Mouse (Mus musculus) spleen, adult 2 months (tissue): ENCODE results near the gene Mre11a. TPM values are rescaled to one million over a fixed set of nuclear protein-coding genes. Genes with fewer than 3 reads are reported as not detected.

Source experiments
- DNase-seq, 2 experiments: peaks; one replicate each; pipeline versions ENCODE4 v3.0.0 to v3.0.0-alpha.2; 2012 to 2021; ENCODE audit warnings: low spot score in 2 of 2, low read depth in 1 of 2
- H3K27ac ChIP-seq: fragments of 200-500 bp; 2 replicates; pipeline ENCODE4 v1.5.1; 2012; ENCODE audit warnings: low read length, inconsistent platforms; ENCODE audit not compliant: insufficient read depth
- H3K27me3 ChIP-seq: fragments of 200-500 bp; 2 replicates; pipeline ENCODE4 v1.6.1; 2012; ENCODE audit warnings: mild to moderate bottlenecking, moderate library complexity, low read length, inconsistent platforms; ENCODE audit not compliant: control insufficient read depth, insufficient read depth
- H3K36me3 ChIP-seq: fragments of 200-500 bp; 2 replicates; pipeline ENCODE4 v1.6.1; 2012; ENCODE audit warnings: mild to moderate bottlenecking, low read length, inconsistent platforms; ENCODE audit not compliant: control insufficient read depth, insufficient read depth
- H3K4me1 ChIP-seq: fragments of 200-500 bp; 2 replicates; pipeline ENCODE4 v1.6.1; 2011; ENCODE audit warnings: inconsistent platforms; ENCODE audit not compliant: control insufficient read depth, insufficient read depth, insufficient read length
- H3K4me3 ChIP-seq: fragments of 200-500 bp; 2 replicates; pipeline ENCODE4 v1.5.1; 2011; ENCODE audit warnings: mild to moderate bottlenecking, inconsistent platforms; ENCODE audit not compliant: insufficient read depth, insufficient read length; ENCODE audit errors: extremely low read depth
- CTCF ChIP-seq: fragments of 200-500 bp; IDR thresholded peaks from 2 replicates; pipeline ENCODE4 v1.5.1; 2011; ENCODE audit warnings: mild to moderate bottlenecking, inconsistent platforms; ENCODE audit not compliant: insufficient read depth, insufficient read length, insufficient replicate concordance; ENCODE audit errors: extremely low read depth
- POLR2A ChIP-seq: fragments of 200-500 bp; IDR thresholded peaks from 2 replicates; pipeline ENCODE4 v1.6.1; 2011; ENCODE audit warnings: low read depth, low read length, inconsistent platforms
- WGBS: fragments of 180-500 bp; shearing (Covaris S2); methylation state at CpG from one replicate; pipeline ENCODE4 v1.1.7; 2018; 5-methylcytosine and 5-hydroxymethylcytosine counted together
- polyA plus RNA-seq: library from polyadenylated mRNA; depleted of rRNA; stranded (reverse); fragments of >200 nt; gene quantifications from 2 replicates; pipeline ENCODE4 v1.2.3, GENCODE M21; 2012; rRNA removed

Mre11a gene
- 3.1 and 4.5 TPM in 2 replicates for polyA plus RNA-seq

DNA sequence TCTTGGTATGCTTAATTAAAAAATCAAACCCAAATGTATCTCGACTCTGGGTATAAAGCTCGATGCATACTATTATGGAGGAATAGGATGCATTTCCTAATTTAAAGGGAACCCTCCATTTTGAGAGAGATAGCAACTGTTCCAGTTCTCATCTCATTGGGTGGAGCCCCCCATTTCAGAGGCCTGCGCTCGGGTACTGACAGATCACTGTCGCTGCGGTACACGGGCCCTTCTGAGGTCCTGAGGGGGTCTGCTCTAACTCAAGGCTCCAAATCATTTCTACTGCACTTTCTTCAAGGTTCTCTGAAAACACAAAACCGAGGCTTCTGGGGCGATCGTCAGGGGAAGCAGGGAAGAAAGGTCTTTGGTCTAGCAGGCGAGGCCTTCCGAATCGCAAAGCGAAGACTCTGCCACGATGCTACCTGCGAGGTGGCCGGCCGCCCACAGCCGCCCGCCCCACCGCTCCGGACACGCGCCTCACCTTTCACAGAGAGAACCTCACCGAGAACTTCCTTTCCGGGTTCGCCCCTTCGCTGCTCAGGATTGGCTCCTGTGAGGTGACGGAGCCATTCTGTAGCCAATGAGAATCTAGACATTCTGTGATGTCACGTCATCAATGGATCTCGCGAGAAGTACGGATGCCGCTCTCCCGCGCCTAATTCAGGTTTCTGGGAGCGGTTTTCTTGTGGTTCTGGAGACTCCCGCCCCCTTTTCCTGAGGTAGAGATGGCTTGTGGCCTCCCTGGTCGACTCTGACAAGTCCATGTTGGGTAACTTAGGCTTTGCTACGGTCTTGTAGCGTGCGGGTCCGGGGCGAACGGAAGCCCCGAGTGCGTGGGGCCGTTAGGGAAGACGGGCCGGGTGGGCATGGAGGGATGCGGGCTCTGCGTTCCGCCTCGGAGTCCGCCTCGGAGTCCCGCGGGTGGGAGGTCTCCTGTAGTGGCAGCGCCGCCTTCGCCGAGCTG, at the start of gene Mre11a, which contains the start of gene Ankrd49:
TSS of gene Mre11a (plus strand) at position 616 of the 964 bp plus-strand sequence.
TSS of gene Ankrd49 (minus strand) at position 818 of the 964 bp plus-strand sequence.
- peaks cover 21% of the 10 kb centered on the region for H3K36me3 ChIP-seq
- no peaks in the 10 kb centered on the region for H3K4me1 ChIP-seq
- H3K27me3 ChIP-seq = no peaks in the 10 kb centered on the region
- WGBS = under 1% methylated on average over 62 of the region's 62 CpGs
- TF ChIP-seq CTCF = no peak
- peak; percentile 72 for TF ChIP-seq POLR2A
- H3K4me3 ChIP-seq = peak within 1 kb of the TSS; percentile 95
- peak within 1 kb of the TSS; percentile 97 for H3K27ac ChIP-seq
- peak; percentile 87 to 93 for DNase-seq

DNA sequence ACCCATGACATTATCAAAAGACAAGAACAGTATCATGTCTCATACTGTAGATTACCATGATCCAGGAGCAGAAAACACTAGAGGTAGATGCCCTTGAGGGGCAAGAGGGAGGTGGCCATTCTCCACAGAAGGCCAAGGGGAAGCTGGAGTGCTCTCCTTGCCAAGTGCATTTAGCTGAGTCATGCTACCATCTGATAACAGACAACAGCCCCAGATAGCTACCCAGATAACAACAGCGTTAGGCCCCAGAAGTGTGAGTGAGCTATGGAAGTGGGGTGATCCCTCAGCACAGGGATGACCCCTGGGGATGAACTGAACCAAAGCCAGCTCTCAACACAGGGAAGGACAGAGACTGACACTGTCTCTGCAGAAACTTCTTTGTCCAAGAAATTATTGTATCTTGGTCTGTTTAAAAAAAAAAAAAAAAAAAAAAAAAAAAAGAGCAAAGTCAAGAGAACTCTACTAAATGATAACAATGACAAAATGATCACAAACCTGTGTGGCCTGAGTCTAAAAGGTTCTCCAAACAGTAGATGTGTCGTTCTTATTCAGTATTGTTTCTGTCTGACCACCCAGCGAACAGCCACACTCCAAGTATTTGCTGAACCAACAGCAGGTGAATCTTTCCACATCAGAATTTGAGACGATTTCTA, 44.8 kb upstream of the Mre11a start:
- H3K27me3 ChIP-seq = no peaks in the 10 kb centered on the region
- no peak overlapping the region for H3K4me3 ChIP-seq
- H3K36me3 ChIP-seq = no peaks in the 10 kb centered on the region
- DNase-seq = no peak
- TF ChIP-seq POLR2A = no peak
- TF ChIP-seq CTCF = no peak
- 79% methylated on average over 4 of the region's 4 CpGs for WGBS
- no peak overlapping the region for H3K27ac ChIP-seq
- peaks cover 2% of the 10 kb centered on the region; the same call in 1 of the 2 replicates for H3K4me1 ChIP-seq

DNA sequence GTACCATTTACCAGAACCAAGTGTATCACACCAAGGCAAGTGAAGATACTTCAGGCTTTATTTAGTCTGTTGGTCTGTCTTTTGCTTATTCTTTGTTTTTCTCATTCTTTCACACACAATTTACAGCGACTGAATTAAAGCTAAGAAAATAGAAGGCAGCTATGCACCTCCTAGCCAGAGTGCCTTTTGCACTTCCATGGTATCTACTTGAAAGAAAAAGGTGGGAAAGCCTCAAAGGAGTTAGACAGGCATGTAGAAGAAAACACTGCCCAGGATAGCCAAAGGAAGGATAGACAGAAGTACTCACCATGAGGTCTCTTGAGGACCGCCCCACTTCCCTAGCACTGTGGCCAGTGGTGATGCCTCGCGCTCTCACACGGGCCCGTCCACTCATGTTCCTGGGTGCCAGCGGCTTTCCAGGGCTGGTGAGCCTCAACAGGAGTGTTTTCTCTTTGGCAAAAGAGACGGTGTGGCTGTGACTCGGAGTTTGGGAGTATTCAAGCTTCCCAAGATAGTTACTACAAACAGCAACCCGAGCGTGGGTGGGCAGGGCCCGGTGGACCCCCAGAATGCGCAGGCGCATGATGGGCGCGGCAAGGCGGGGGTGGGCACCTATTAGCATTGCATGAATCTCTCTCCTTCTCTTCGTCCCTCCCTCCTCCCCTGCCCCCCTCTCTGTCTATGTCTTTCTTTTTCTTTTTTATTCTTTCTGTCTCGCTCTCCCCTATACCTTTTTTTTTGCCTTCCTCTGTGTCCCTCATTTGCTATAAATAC, 44.1 kb upstream of the Mre11a start, which contains the start of gene Piwil4:
TSS of gene Piwil4 (minus strand) at position 583 of the 774 bp plus-strand sequence.
- DNase-seq = no peak
- H3K27ac ChIP-seq = no peak within 1 kb of the TSS
- no peaks in the 10 kb centered on the region for H3K27me3 ChIP-seq
- H3K4me3 ChIP-seq = no peak within 1 kb of the TSS
- 90% methylated on average over 19 of the region's 19 CpGs for WGBS
- peaks cover 2% of the 10 kb centered on the region; the same call in 1 of the 2 replicates for H3K4me1 ChIP-seq
- H3K36me3 ChIP-seq = no peaks in the 10 kb centered on the region
- TF ChIP-seq POLR2A = no peak
- no peak for TF ChIP-seq CTCF

DNA sequence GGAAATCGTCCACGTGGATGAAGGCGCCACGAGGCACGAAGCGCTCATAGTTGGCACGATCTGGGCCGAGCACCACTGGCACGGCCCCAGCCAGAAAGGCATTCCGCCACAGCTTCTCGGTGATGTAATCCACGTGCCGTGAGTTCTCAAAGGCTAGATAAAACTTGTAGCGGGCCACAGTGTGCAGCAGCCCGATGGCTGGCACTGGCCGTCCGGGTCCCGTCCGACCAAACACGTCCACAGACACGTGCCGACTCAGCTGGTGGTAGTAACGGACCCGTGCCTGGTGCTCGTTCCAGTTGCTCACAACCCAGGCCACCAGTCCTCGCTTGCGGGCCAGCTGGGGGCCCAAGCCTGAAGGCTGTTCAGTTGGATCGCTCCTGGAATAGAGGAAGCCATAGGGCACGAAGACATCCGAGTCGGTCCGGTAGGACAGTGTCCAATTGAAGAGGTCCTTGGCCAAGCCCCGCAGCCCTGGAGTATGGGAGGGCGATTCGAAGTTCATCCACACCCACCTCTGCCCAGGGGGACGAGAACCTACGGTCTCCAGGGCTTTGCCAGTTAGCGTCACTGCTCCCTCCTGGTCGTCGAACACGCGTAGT, 33.5 kb upstream of the Mre11a start:
- peak overlapping the region; percentile 60; the same call in 1 of the 2 replicates for H3K4me3 ChIP-seq

GRCm38 (mm10) chr9:14751503-14752000, 32.9 kb upstream of the Mre11a start:
- H3K36me3 ChIP-seq = no peaks in the 10 kb centered on the region
- H3K27ac ChIP-seq = peak overlapping the region; percentile 57; the same call in 1 of the 2 replicates
- peak overlapping the region; percentile 60 for H3K4me3 ChIP-seq
- no peak for TF ChIP-seq CTCF
- no peak for TF ChIP-seq POLR2A
- DNase-seq = no peak
- peaks cover 3% of the 10 kb centered on the region for H3K27me3 ChIP-seq
- 1% methylated on average over 50 of the region's 50 CpGs for WGBS
- peaks cover 15% of the 10 kb centered on the region for H3K4me1 ChIP-seq

More for the DNA sequence above, 33.5 kb upstream of the Mre11a start:
- Histone ChIP-seq H3K36me3 (no peaks in the 10 kb centered on the region), H3K4me1 (peaks cover 15% of the 10 kb centered on the region), H3K27me3 (peaks cover 3% of the 10 kb centered on the region), H3K27ac (no peak overlapping the region)
- no peak for DNase-seq
- TF ChIP-seq CTCF (no peak), POLR2A (no peak)
- WGBS = 71% methylated on average over 42 of the region's 42 CpGs
